Mouse (Mus musculus): ENCODE results near the gene Ier5l. TPM values are rescaled to one million over a fixed set of nuclear protein-coding genes. Genes with fewer than 3 reads are reported as not detected.
A peak's percentile ranks its signal among the peaks of the same experiment; 100 is the strongest.

Gene Ier5l
- polyA plus RNA-seq, 1 experiment from 2014 or later, result 2.8 TPM

- Histone ChIP-seq H3K4me2 (replicated peaks; ENCODE audit: low read depth, low read length) (peak overlapping the region; percentile 37), H3K27me3 (ENCODE audit: control insufficient read depth, insufficient read depth, low read length) (no peaks in the 10 kb centered on the region), H3K4me1 (ENCODE audit: control insufficient read depth, insufficient read depth, low read length) (no peaks in the 10 kb centered on the region), H3K27ac (ENCODE audit: low read length) (no peak overlapping the region), H3K9me3 (ENCODE audit: control insufficient read depth, low read depth, low read length) (no peaks in the 10 kb centered on the region), H3K4me3 (ENCODE audit: low read depth, low read length) (no peak overlapping the region), H3K9ac (replicated peaks; ENCODE audit: low read depth, low read length) (no peak overlapping the region), H3K36me3 (ENCODE audit: control insufficient read depth, insufficient read depth, low read length) (no peaks in the 10 kb centered on the region)
- WGBS, result 77% methylated on average over 8 of the region's 8 CpGs
- no peak for ATAC-seq (ENCODE audit: insufficient number of reproducible peaks, insufficient read depth, low FRiP score, low read depth)
Observed at GRCm38 (mm10) chr2:30495000-30495908, 21.2 kb upstream of the Ier5l start.

GRCm38 (mm10) chr2:30490384-30490783, 16.4 kb upstream of the Ier5l start:
- no peak overlapping the region for H3K9ac ChIP-seq (replicated peaks; ENCODE audit: low read depth, low read length)
- H3K36me3 ChIP-seq (ENCODE audit: control insufficient read depth, insufficient read depth, low read length), result no peaks in the 10 kb centered on the region
- H3K4me2 ChIP-seq (replicated peaks; ENCODE audit: low read depth, low read length), result no peak overlapping the region
- H3K4me1 ChIP-seq (ENCODE audit: control insufficient read depth, insufficient read depth, low read length), result no peaks in the 10 kb centered on the region
- no peak overlapping the region for H3K27ac ChIP-seq (ENCODE audit: low read length)
- no peaks in the 10 kb centered on the region for H3K27me3 ChIP-seq (ENCODE audit: control insufficient read depth, insufficient read depth, low read length)
- no peak overlapping the region for H3K4me3 ChIP-seq (ENCODE audit: low read depth, low read length)
- WGBS, result 71% methylated on average over 2 of the region's 2 CpGs
- no peak for ATAC-seq (ENCODE audit: insufficient number of reproducible peaks, insufficient read depth, low FRiP score, low read depth)
- no peaks in the 10 kb centered on the region for H3K9me3 ChIP-seq (ENCODE audit: control insufficient read depth, low read depth, low read length)

GRCm38 (mm10) chr2:30487597-30487996, 13.6 kb upstream of the Ier5l start:
- Histone ChIP-seq H3K36me3 (ENCODE audit: control insufficient read depth, insufficient read depth, low read length) (no peaks in the 10 kb centered on the region), H3K27me3 (ENCODE audit: control insufficient read depth, insufficient read depth, low read length) (no peaks in the 10 kb centered on the region), H3K4me2 (replicated peaks; ENCODE audit: low read depth, low read length) (no peak overlapping the region), H3K4me1 (ENCODE audit: control insufficient read depth, insufficient read depth, low read length) (no peaks in the 10 kb centered on the region), H3K27ac (ENCODE audit: low read length) (peak overlapping the region; percentile 39; the same call in 1 of the 2 replicates), H3K4me3 (ENCODE audit: low read depth, low read length) (no peak overlapping the region), H3K9ac (replicated peaks; ENCODE audit: low read depth, low read length) (no peak overlapping the region), H3K9me3 (ENCODE audit: control insufficient read depth, low read depth, low read length) (no peaks in the 10 kb centered on the region)
- no peak for ATAC-seq (ENCODE audit: insufficient number of reproducible peaks, insufficient read depth, low FRiP score, low read depth)
- WGBS, result 35% methylated on average over 7 of the region's 7 CpGs

- peaks cover 10% of the 10 kb centered on the region; the same call in 1 of the 2 replicates for H3K4me1 ChIP-seq (ENCODE audit: control insufficient read depth, insufficient read depth, low read length)
- H3K27ac ChIP-seq (ENCODE audit: low read length), result no peak overlapping the region
- H3K4me3 ChIP-seq (ENCODE audit: low read depth, low read length), result no peak overlapping the region
- H3K9ac ChIP-seq (replicated peaks; ENCODE audit: low read depth, low read length), result no peak overlapping the region
- no peaks in the 10 kb centered on the region for H3K9me3 ChIP-seq (ENCODE audit: control insufficient read depth, low read depth, low read length)
- H3K36me3 ChIP-seq (ENCODE audit: control insufficient read depth, insufficient read depth, low read length), result no peaks in the 10 kb centered on the region
- ATAC-seq (ENCODE audit: insufficient number of reproducible peaks, insufficient read depth, low FRiP score, low read depth), result no peak
- no peaks in the 10 kb centered on the region for H3K27me3 ChIP-seq (ENCODE audit: control insufficient read depth, insufficient read depth, low read length)
- H3K4me2 ChIP-seq (replicated peaks; ENCODE audit: low read depth, low read length), result no peak overlapping the region
- 86% methylated on average over 1 of the region's 1 CpGs for WGBS
Observed at GRCm38 (mm10) chr2:30478526-30478925, 4.5 kb upstream of the Ier5l start.

- ATAC-seq (ENCODE audit: insufficient number of reproducible peaks, insufficient read depth, low FRiP score, low read depth), result no peak
Observed at GRCm38 (mm10) chr2:30476241-30476640, 2.2 kb upstream of the Ier5l start.

GRCm38 (mm10) chr2:30475457-30475856, 1.4 kb upstream of the Ier5l start:
- Histone ChIP-seq H3K9ac (replicated peaks; ENCODE audit: low read depth, low read length) (no peak overlapping the region), H3K4me3 (ENCODE audit: low read depth, low read length) (no peak overlapping the region), H3K27ac (ENCODE audit: low read length) (no peak overlapping the region), H3K4me1 (ENCODE audit: control insufficient read depth, insufficient read depth, low read length) (peaks cover 17% of the 10 kb centered on the region), H3K4me2 (replicated peaks; ENCODE audit: low read depth, low read length) (no peak overlapping the region; the same call in 1 of the 2 replicates), H3K27me3 (ENCODE audit: control insufficient read depth, insufficient read depth, low read length) (no peaks in the 10 kb centered on the region), H3K36me3 (ENCODE audit: control insufficient read depth, insufficient read depth, low read length) (no peaks in the 10 kb centered on the region), H3K9me3 (ENCODE audit: control insufficient read depth, low read depth, low read length) (no peaks in the 10 kb centered on the region)
- no peak for ATAC-seq (ENCODE audit: insufficient number of reproducible peaks, insufficient read depth, low FRiP score, low read depth)
- WGBS, result 86% methylated on average over 7 of the region's 7 CpGs

More at GRCm38 (mm10) chr2:30476241-30476640, 2.2 kb upstream of the Ier5l start:
- WGBS, result 58% methylated on average over 2 of the region's 2 CpGs
- Histone ChIP-seq H3K36me3 (ENCODE audit: control insufficient read depth, insufficient read depth, low read length) (no peaks in the 10 kb centered on the region), H3K27me3 (ENCODE audit: control insufficient read depth, insufficient read depth, low read length) (no peaks in the 10 kb centered on the region), H3K4me3 (ENCODE audit: low read depth, low read length) (no peak overlapping the region), H3K9me3 (ENCODE audit: control insufficient read depth, low read depth, low read length) (no peaks in the 10 kb centered on the region), H3K27ac (ENCODE audit: low read length) (no peak overlapping the region), H3K4me1 (ENCODE audit: control insufficient read depth, insufficient read depth, low read length) (peaks cover 13% of the 10 kb centered on the region), H3K4me2 (replicated peaks; ENCODE audit: low read depth, low read length) (no peak overlapping the region), H3K9ac (replicated peaks; ENCODE audit: low read depth, low read length) (no peak overlapping the region)

- Histone ChIP-seq H3K9ac (replicated peaks; ENCODE audit: low read depth, low read length) (peak overlapping the region; percentile 28), H3K4me2 (replicated peaks; ENCODE audit: low read depth, low read length) (peak overlapping the region; percentile 98), H3K9me3 (ENCODE audit: control insufficient read depth, low read depth, low read length) (no peaks in the 10 kb centered on the region), H3K27me3 (ENCODE audit: control insufficient read depth, insufficient read depth, low read length) (no peaks in the 10 kb centered on the region), H3K4me3 (ENCODE audit: low read depth, low read length) (peak overlapping the region; percentile 98), H3K4me1 (ENCODE audit: control insufficient read depth, insufficient read depth, low read length) (peaks cover 17% of the 10 kb centered on the region), H3K27ac (ENCODE audit: low read length) (0 out of 2 replicates have a peak overlapping the region, but pooled peaks have one; percentile 97), H3K36me3 (ENCODE audit: control insufficient read depth, insufficient read depth, low read length) (no peaks in the 10 kb centered on the region)
- ATAC-seq (ENCODE audit: insufficient number of reproducible peaks, insufficient read depth, low FRiP score, low read depth), result no peak
- WGBS, result 43% methylated on average over 4 of the region's 4 CpGs
Observed at GRCm38 (mm10) chr2:30474776-30475175, 757 bp upstream of the Ier5l start.

GRCm38 (mm10) chr2:30473431-30474031, 488 bp downstream of the Ier5l start:
- Histone ChIP-seq H3K4me1 (ENCODE audit: control insufficient read depth, insufficient read depth, low read length) (peaks cover 17% of the 10 kb centered on the region), H3K27me3 (ENCODE audit: control insufficient read depth, insufficient read depth, low read length) (no peaks in the 10 kb centered on the region), H3K9ac (replicated peaks; ENCODE audit: low read depth, low read length) (peak overlapping the region; percentile 99), H3K9me3 (ENCODE audit: control insufficient read depth, low read depth, low read length) (no peaks in the 10 kb centered on the region), H3K27ac (ENCODE audit: low read length) (peak overlapping the region; percentile 97), H3K4me2 (replicated peaks; ENCODE audit: low read depth, low read length) (peak overlapping the region; percentile 98), H3K36me3 (ENCODE audit: control insufficient read depth, insufficient read depth, low read length) (no peaks in the 10 kb centered on the region), H3K4me3 (ENCODE audit: low read depth, low read length) (peak overlapping the region; percentile 98)
- under 1% methylated on average over 59 of the region's 80 CpGs for WGBS
- ATAC-seq (ENCODE audit: insufficient number of reproducible peaks, insufficient read depth, low FRiP score, low read depth), result peak; percentile 1; the same call in 1 of the 2 replicates
